16 mouse cellular contexts compared by ENCODE assay signal in genomic region chr2:166071481-166071880, GRCm38 (mm10).
"Had no signal": no experiment of that assay in that cellular context is flagged by ENCODE, and none has a peak within 500 bp of the region (broad histone marks: within the 10 kb centered on the region; RNA-seq: fewer than 3 reads in every experiment).

No protein-coding gene starts in this region.

- H3K27me3 ChIP-seq: midbrain, embryonic 12.5 days; neural tube, embryonic 12.5 days had no signal

- H3K27ac ChIP-seq: midbrain, embryonic 10.5 days; midbrain, embryonic 12.5 days; neural tube, embryonic 12.5 days had no signal

- H3K9ac ChIP-seq: lung, embryonic 14.5 days; midbrain, embryonic 12.5 days; neural tube, embryonic 12.5 days had no signal

- H3K4me1 ChIP-seq: neural tube, embryonic 12.5 days had no signal

- DNase-seq: lung, adult 18-20 months; lung, embryonic 14.5 days; lung, postnatal 10 days; lung, postnatal 4 days; midbrain, embryonic 14.5 days; retina, postnatal 1 day; right cerebral cortex, adult 18-20 months; right cerebral cortex, postnatal 25 days; right cerebral cortex, postnatal 4 days; spleen, adult 18-20 months; thymus, adult 18-20 months; thymus, postnatal 14 days; thymus, postnatal 36 days had no signal

- H3K9me3 ChIP-seq: midbrain, embryonic 10.5 days; midbrain, embryonic 12.5 days; neural tube, embryonic 12.5 days had no signal

- H3K4me3 ChIP-seq: midbrain, embryonic 10.5 days; midbrain, embryonic 12.5 days; neural tube, embryonic 12.5 days had no signal

- H3K4me2 ChIP-seq: lung, embryonic 14.5 days; midbrain, embryonic 12.5 days; neural tube, embryonic 12.5 days had no signal
